Comparison of ENCODE assay signal across 20 mouse cellular contexts in the genomic region with DNA sequence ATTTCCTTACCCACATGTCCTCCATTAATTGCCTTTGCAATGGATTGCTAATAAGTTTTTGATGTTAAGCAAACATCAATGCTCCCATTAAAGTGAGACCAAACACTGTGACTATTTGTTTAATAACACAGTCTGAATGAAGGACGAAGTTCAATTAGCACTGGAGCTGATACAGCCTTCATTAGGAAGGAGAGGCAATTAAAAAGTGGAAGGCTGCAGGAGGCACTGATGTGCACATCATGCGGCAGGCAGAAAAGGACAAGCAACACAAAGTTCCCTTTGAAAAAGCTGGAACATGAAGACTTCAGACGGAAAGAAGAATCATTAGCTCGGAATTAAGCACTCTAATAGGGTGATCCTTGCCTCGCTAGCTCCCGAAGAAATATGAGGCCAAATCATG.
DNase-seq lines count a peak whose midpoint lies in the region; ATAC-seq lines count a peak whose summit lies in the region.
"Had no signal": no experiment of that assay in that cellular context is flagged by ENCODE, and none has a peak within 500 bp of the region (broad histone marks: within the 10 kb centered on the region; RNA-seq: fewer than 3 reads in every experiment).

No protein-coding gene starts in this region.

- WGBS in hindbrain, embryonic 16.5 days = 68% methylated on average over 6 of the region's 6 CpGs
- 66% methylated on average over 6 of the region's 6 CpGs for WGBS in hindbrain, embryonic 14.5 days
- WGBS in forebrain, embryonic 13.5 days = 13% methylated on average over 6 of the region's 6 CpGs

- no peak overlapping the region for H3K9ac ChIP-seq in hindbrain, embryonic 16.5 days (ENCODE audit: low read depth, low read length)
- H3K9ac ChIP-seq in hindbrain, embryonic 14.5 days = no peak overlapping the region
- H3K9ac ChIP-seq in forebrain, embryonic 13.5 days = no peak overlapping the region
- H3K9ac ChIP-seq: heart, embryonic 15.5 days; limb, embryonic 12.5 days; liver, embryonic 12.5 days; lung, embryonic 15.5 days; neural tube, embryonic 12.5 days had no signal

- DNase-seq in hindbrain, embryonic 14.5 days (ENCODE audit: low spot score) = no peak
- peak; percentile 6 for DNase-seq in brain, adult 2 months (ENCODE audit: low read depth, low spot score)
- peak; percentile 1 for DNase-seq in hindlimb bud, embryonic 11.5 days (ENCODE audit: extremely low spot score, low read depth, low spot score)
- DNase-seq in spleen, adult 12 weeks (ENCODE audit: low spot score) = no peak
- DNase-seq in B cell, adult 2 months = no peak
- no peak for DNase-seq in spleen, postnatal 4 days (ENCODE audit: low spot score in 2 of 2)
- DNase-seq: adrenal gland, adult 2 months; cerebellum, adult 9-11 months; gastrocnemius, postnatal 25 days; heart, adult 2 months; right cerebral cortex, postnatal 25 days had no signal

- peak; percentile 71 for ATAC-seq in hindbrain, embryonic 16.5 days
- no peak for ATAC-seq in hindbrain, embryonic 14.5 days (ENCODE audit: low FRiP score)
- peak; percentile 97 for ATAC-seq in forebrain, embryonic 13.5 days
- ATAC-seq: intestine, postnatal 0 days; liver, embryonic 12.5 days had no signal

- no peak overlapping the region for H3K4me3 ChIP-seq in hindbrain, embryonic 16.5 days (ENCODE audit: low read length)
- H3K4me3 ChIP-seq in hindbrain, embryonic 14.5 days (replicated peaks; ENCODE audit: low read length) = no peak overlapping the region
- no peak overlapping the region for H3K4me3 ChIP-seq in forebrain, embryonic 13.5 days
- H3K4me3 ChIP-seq: heart, adult 2 months; heart, embryonic 15.5 days; limb, embryonic 12.5 days; liver, embryonic 12.5 days; lung, embryonic 15.5 days; neural tube, embryonic 12.5 days had no signal

- H3K27ac ChIP-seq in hindbrain, embryonic 16.5 days (ENCODE audit: low read depth, low read length) = no peak overlapping the region
- H3K27ac ChIP-seq in hindbrain, embryonic 14.5 days = no peak overlapping the region
- no peak overlapping the region for H3K27ac ChIP-seq in forebrain, embryonic 13.5 days
- H3K27ac ChIP-seq: heart, adult 2 months; heart, embryonic 15.5 days; limb, embryonic 12.5 days; liver, embryonic 12.5 days; lung, embryonic 15.5 days; neural tube, embryonic 12.5 days; stomach, postnatal 0 days had no signal

- H3K4me2 ChIP-seq in hindbrain, embryonic 16.5 days (ENCODE audit: low read length) = no peak overlapping the region
- no peak overlapping the region for H3K4me2 ChIP-seq in hindbrain, embryonic 14.5 days (replicated peaks)
- no peak overlapping the region for H3K4me2 ChIP-seq in forebrain, embryonic 13.5 days
- H3K4me2 ChIP-seq: heart, embryonic 15.5 days; limb, embryonic 12.5 days; liver, embryonic 12.5 days; lung, embryonic 15.5 days; neural tube, embryonic 12.5 days had no signal

- H3K36me3 ChIP-seq in hindbrain, embryonic 16.5 days (ENCODE audit: control insufficient read depth, insufficient read depth, low read length) = no peaks in the 10 kb centered on the region
- H3K36me3 ChIP-seq in hindbrain, embryonic 14.5 days (replicated peaks; ENCODE audit: control insufficient read depth, insufficient read depth) = no peaks in the 10 kb centered on the region
- H3K36me3 ChIP-seq in forebrain, embryonic 13.5 days (ENCODE audit: poor library complexity, severe bottlenecking) = no peaks in the 10 kb centered on the region
- H3K36me3 ChIP-seq: heart, embryonic 15.5 days; limb, embryonic 12.5 days; liver, embryonic 12.5 days; lung, embryonic 15.5 days; neural tube, embryonic 12.5 days had no signal

- H3K27me3 ChIP-seq in hindbrain, embryonic 16.5 days (replicated peaks; ENCODE audit: control insufficient read depth, insufficient read depth, low read length) = no peaks in the 10 kb centered on the region
- H3K27me3 ChIP-seq in hindbrain, embryonic 14.5 days (ENCODE audit: control insufficient read depth, insufficient read depth, low read length) = no peaks in the 10 kb centered on the region
- H3K27me3 ChIP-seq in forebrain, embryonic 13.5 days = peaks cover 61% of the 10 kb centered on the region
- H3K27me3 ChIP-seq: heart, embryonic 15.5 days; limb, embryonic 12.5 days; liver, embryonic 12.5 days; lung, embryonic 15.5 days; neural tube, embryonic 12.5 days had no signal

- no peaks in the 10 kb centered on the region for H3K4me1 ChIP-seq in hindbrain, embryonic 16.5 days (ENCODE audit: control insufficient read depth, insufficient read depth, low read depth, low read length)
- no peaks in the 10 kb centered on the region for H3K4me1 ChIP-seq in hindbrain, embryonic 14.5 days (replicated peaks; ENCODE audit: control insufficient read depth, insufficient read depth, low read length)
- H3K4me1 ChIP-seq in forebrain, embryonic 13.5 days = peaks cover 13% of the 10 kb centered on the region
- H3K4me1 ChIP-seq: heart, embryonic 15.5 days; limb, embryonic 12.5 days; liver, embryonic 12.5 days; lung, embryonic 15.5 days; neural tube, embryonic 12.5 days had no signal

- H3K9me3 ChIP-seq in hindbrain, embryonic 16.5 days (ENCODE audit: control insufficient read depth, low read length) = no peaks in the 10 kb centered on the region
- no peaks in the 10 kb centered on the region for H3K9me3 ChIP-seq in hindbrain, embryonic 14.5 days (ENCODE audit: control insufficient read depth, low read length)
- H3K9me3 ChIP-seq in forebrain, embryonic 13.5 days (replicated peaks) = no peaks in the 10 kb centered on the region
- H3K9me3 ChIP-seq: heart, embryonic 15.5 days; limb, embryonic 12.5 days; liver, embryonic 12.5 days; lung, embryonic 15.5 days; neural tube, embryonic 12.5 days had no signal

Comparison
In these comparisons a context has a peak if more than half of its experiments do, and no peak if none do; other contexts are left out.
1. DNase-seq: peak in brain, adult 2 months (single experiment) and hindlimb bud, embryonic 11.5 days (single experiment); none in hindbrain, embryonic 14.5 days (single experiment), spleen, adult 12 weeks (single experiment), B cell, adult 2 months (0 of 2) and spleen, postnatal 4 days (0 of 2).